Mouse (Mus musculus) kidney, postnatal 0 days (tissue): ENCODE results near the gene Qrsl1. TPM values are rescaled to one million over a fixed set of nuclear protein-coding genes. Genes with fewer than 3 reads are reported as not detected.
A peak's percentile ranks its signal among the peaks of the same experiment; 100 is the strongest.

ENCODE experiments used
- ATAC-seq: fragments of 200-750 bp; cut with Nextera tagmentation; replicated peaks from 2 replicates; pipeline ENCODE4 v1.8.0; 2017; ENCODE audit warnings: low read depth, moderate number of reproducible peaks, moderate TSS enrichment, moderate library complexity; ENCODE audit not compliant: low FRiP score
- DNase-seq: peaks from one replicate; pipeline ENCODE4 v3.0.0-alpha.2; 2016; ENCODE audit warnings: low spot score
- H3K27ac ChIP-seq: fragments of 300-500 bp; sonication (generic); 2 replicates; pipeline ENCODE4 v1.5.1; 2014; ENCODE audit warnings: mild to moderate bottlenecking
- H3K27me3 ChIP-seq: fragments of 300-500 bp; sonication (generic); 2 replicates; pipeline ENCODE4 v1.6.1; 2014; ENCODE audit warnings: low read length, mixed read lengths; ENCODE audit not compliant: insufficient read depth
- H3K36me3 ChIP-seq: fragments of 300-500 bp; sonication (generic); 2 replicates; pipeline ENCODE4 v1.6.1; 2014; ENCODE audit warnings: low read length, mixed read lengths; ENCODE audit not compliant: insufficient read depth
- H3K4me1 ChIP-seq: fragments of 300-500 bp; sonication (generic); replicated peaks from 2 replicates; pipeline ENCODE4 v1.6.1; 2014; ENCODE audit warnings: antibody characterized with exemption, low read length, mixed read lengths; ENCODE audit not compliant: insufficient read depth
- H3K4me2 ChIP-seq: fragments of 300-500 bp; sonication (generic); 2 replicates; pipeline ENCODE4 v1.6.1; 2014; ENCODE audit warnings: mild to moderate bottlenecking, low read length, moderate library complexity, mixed read lengths
- H3K4me3 ChIP-seq: fragments of 300-500 bp; sonication (generic); replicated peaks from 2 replicates; pipeline ENCODE4 v1.5.1; 2014; ENCODE audit warnings: low read depth, low read length
- H3K9ac ChIP-seq: fragments of 300-500 bp; sonication (generic); 2 replicates; pipeline ENCODE4 v1.6.1; 2014; ENCODE audit warnings: low read depth, low read length
- H3K9me3 ChIP-seq: fragments of 300-500 bp; sonication (generic); replicated peaks from 2 replicates; pipeline ENCODE4 v1.6.1; 2016; ENCODE audit warnings: low read length, inconsistent platforms, mixed read lengths
- CTCF ChIP-seq: IDR thresholded peaks from 2 replicates; pipeline ENCODE4 v1.5.1; 2016; ENCODE audit warnings: antibody characterized with exemption, low read depth, mild to moderate bottlenecking, moderate library complexity
- WGBS: fragments of 180-500 bp; shearing (Covaris S2); extraction: QIAGEN DNeasy Blood & Tissue Kit; methylation state at CpG from one replicate; pipeline ENCODE4 v1.1.7; 2014; 5-methylcytosine and 5-hydroxymethylcytosine counted together
- polyA plus RNA-seq: library from polyadenylated mRNA; unstranded; fragments of >200 nt; fragmentation: Nextera tagmentation; extraction: Ambion mirVana; gene quantifications from 2 replicates; pipeline ENCODE4 v1.2.1, GENCODE M21; 2015

The Qrsl1 gene
- polyA plus RNA-seq: 27.4 and 30.0 TPM in 2 replicates

- Histone ChIP-seq H3K4me3 (peak within 1 kb of the TSS; percentile 81), H3K27ac (peak within 1 kb of the TSS; percentile 87), H3K4me2 (peak within 1 kb of the TSS; percentile 70), H3K27me3 (no peaks in the 10 kb centered on the region), H3K4me1 (no peaks in the 10 kb centered on the region), H3K36me3 (no peaks in the 10 kb centered on the region), H3K9ac (peak within 1 kb of the TSS; percentile 76), H3K9me3 (no peaks in the 10 kb centered on the region)
- peak; percentile 96 for DNase-seq
- no peak for TF ChIP-seq CTCF
- WGBS: under 1% methylated on average over 40 of the region's 40 CpGs
- ATAC-seq: peak; percentile 98
These were observed at the start of gene Qrsl1, which contains the start of gene Rtn4ip1 for GRCm38 (mm10) chr10:43901578-43902194. Gene Qrsl1, minus strand, starts transcription at chr10:43901745. Gene Rtn4ip1, plus strand, starts transcription at chr10:43901807.

- peak overlapping the region; percentile 50; the same call in 1 of the 2 replicates for H3K27ac ChIP-seq
- no peaks in the 10 kb centered on the region; the same call in none of the 2 replicates for H3K36me3 ChIP-seq
- no peak overlapping the region for H3K4me2 ChIP-seq
- no peak overlapping the region for H3K9ac ChIP-seq
- WGBS: 40% methylated on average over 4 of the region's 4 CpGs
- no peak overlapping the region for H3K4me3 ChIP-seq
- H3K27me3 ChIP-seq: no peaks in the 10 kb centered on the region
- DNase-seq: peak; percentile 28
- H3K9me3 ChIP-seq: no peaks in the 10 kb centered on the region
- TF ChIP-seq CTCF: no peak
- no peaks in the 10 kb centered on the region; the same call in 1 of the 2 replicates for H3K4me1 ChIP-seq
- ATAC-seq: peak; percentile 70; the same call in 1 of the 2 replicates
These were observed 43.9 kb upstream of the Qrsl1 start for GRCm38 (mm10) chr10:43945435-43945834.

- H3K4me1 ChIP-seq: no peaks in the 10 kb centered on the region; the same call in 1 of the 2 replicates
- H3K4me2 ChIP-seq: no peak overlapping the region
- H3K9ac ChIP-seq: no peak overlapping the region
- H3K9me3 ChIP-seq: no peaks in the 10 kb centered on the region
- H3K27me3 ChIP-seq: no peaks in the 10 kb centered on the region
- H3K27ac ChIP-seq: 0 out of 2 replicates have a peak overlapping the region, but pooled peaks have one; percentile 25
- H3K4me3 ChIP-seq: no peak overlapping the region
- peak; percentile 37; the same call in 1 of the 2 replicates for ATAC-seq
- 52% methylated on average over 4 of the region's 4 CpGs for WGBS
- DNase-seq: no peak
- TF ChIP-seq CTCF: peak; percentile 3; the same call in 1 of the 2 replicates
- no peaks in the 10 kb centered on the region; the same call in 1 of the 2 replicates for H3K36me3 ChIP-seq
These were observed 42.2 kb upstream of the Qrsl1 start for GRCm38 (mm10) chr10:43943736-43944135.

GRCm38 (mm10) chr10:43939136-43939662, 37.7 kb upstream of the Qrsl1 start:
- Histone ChIP-seq H3K9me3 (no peaks in the 10 kb centered on the region), H3K4me1 (no peaks in the 10 kb centered on the region; the same call in 1 of the 2 replicates), H3K27me3 (no peaks in the 10 kb centered on the region), H3K27ac (no peak overlapping the region), H3K4me2 (no peak overlapping the region), H3K4me3 (no peak overlapping the region), H3K36me3 (no peaks in the 10 kb centered on the region), H3K9ac (no peak overlapping the region)
- no peak for TF ChIP-seq CTCF
- ATAC-seq (no peak), DNase-seq (no peak)
- WGBS: 69% methylated on average over 6 of the region's 6 CpGs

- H3K4me2 ChIP-seq: no peak overlapping the region
- TF ChIP-seq CTCF: no peak
- WGBS: 76% methylated on average over 5 of the region's 5 CpGs
- no peak overlapping the region for H3K27ac ChIP-seq
- no peak for ATAC-seq
- H3K4me3 ChIP-seq: no peak overlapping the region
- H3K9me3 ChIP-seq: no peaks in the 10 kb centered on the region
- H3K9ac ChIP-seq: no peak overlapping the region
- no peaks in the 10 kb centered on the region for H3K27me3 ChIP-seq
- H3K36me3 ChIP-seq: no peaks in the 10 kb centered on the region
- no peaks in the 10 kb centered on the region for H3K4me1 ChIP-seq
- DNase-seq: no peak
These were observed 27.1 kb upstream of the Qrsl1 start for GRCm38 (mm10) chr10:43928596-43928995.

GRCm38 (mm10) chr10:43927736-43928135, 26.2 kb upstream of the Qrsl1 start:
- Histone ChIP-seq H3K4me1 (no peaks in the 10 kb centered on the region), H3K4me3 (no peak overlapping the region), H3K9ac (no peak overlapping the region), H3K27me3 (no peaks in the 10 kb centered on the region), H3K9me3 (no peaks in the 10 kb centered on the region), H3K27ac (no peak overlapping the region), H3K36me3 (no peaks in the 10 kb centered on the region), H3K4me2 (no peak overlapping the region)
- ATAC-seq (no peak), DNase-seq (no peak)
- WGBS: 81% methylated on average over 8 of the region's 8 CpGs
- no peak for TF ChIP-seq CTCF
